Mouse (Mus musculus): Measurements from ENCODE around the gene Cdh13. TPM values are rescaled to one million over a fixed set of nuclear protein-coding genes. Genes with fewer than 3 reads are reported as not detected.

Gene Cdh13
- polyA plus RNA-seq, 1 experiment from 2014 or later = 62.2 TPM

DNA sequence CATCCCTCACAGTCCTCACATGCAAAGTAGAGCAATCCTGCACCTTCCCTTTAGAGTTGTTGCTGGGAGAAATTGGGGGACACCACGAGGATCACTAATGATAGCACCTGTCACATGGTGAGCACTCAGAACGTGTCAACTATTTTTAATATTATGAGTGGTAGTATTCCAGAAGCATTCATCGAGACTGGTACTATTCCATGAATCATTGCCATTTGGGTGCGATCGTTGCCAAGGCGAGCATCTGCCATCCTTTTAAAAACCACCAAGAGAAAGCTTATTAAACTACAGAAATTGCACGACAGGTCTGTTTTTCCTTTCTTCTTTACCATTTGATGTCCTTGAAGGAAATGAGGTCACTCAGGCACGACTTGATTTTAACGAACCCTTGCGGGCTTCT lies 328.0 kb downstream of the Cdh13 start:
- no peak for TF ChIP-seq CTCF (IDR thresholded peaks at IDR 0.05)
- POLR2A ChIA-PET = interaction anchor here (0.6 kb wide), 1 partner anchor 21 kb away, joined by 5 read pairs; no protein-coding TSS in a partner anchor
- ATAC-seq (no peak), DNase-seq (ENCODE audit: low read depth, low spot score) (no peak)
- H3K27me3 ChIP-seq = no peaks in the 10 kb centered on the region
- in situ Hi-C loops (cut with MboI; ENCODE audit: low pct_unique_long_range_greater_than_20kb) = no loop called here
- CTCF ChIA-PET = no interaction called here

DNA sequence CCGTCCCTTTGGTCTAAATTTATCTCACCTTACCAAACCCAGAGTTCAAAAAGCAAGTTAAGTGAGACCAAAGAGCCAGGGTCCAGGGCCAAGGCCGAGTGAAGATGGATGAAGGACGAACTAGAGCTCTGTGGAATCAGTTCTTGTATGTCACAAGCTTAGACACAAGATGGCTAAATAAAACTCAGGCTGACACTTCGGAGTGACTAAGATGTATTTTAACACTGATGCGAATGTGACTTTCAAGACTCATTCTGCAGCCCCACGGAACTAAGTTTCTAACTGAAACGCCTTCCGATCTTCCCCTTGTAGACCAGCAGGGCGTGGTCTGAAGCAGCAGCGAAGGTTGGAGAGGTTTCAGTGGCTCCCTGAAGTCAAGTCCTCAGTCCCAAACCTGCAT lies 334.7 kb downstream of the Cdh13 start:
- DNase-seq (ENCODE audit: low read depth, low spot score) (no peak), ATAC-seq (no peak)
- in situ Hi-C loops (cut with MboI; ENCODE audit: low pct_unique_long_range_greater_than_20kb) = no loop called here
- CTCF ChIA-PET = interaction anchor here (1.3 to 1.4 kb wide), 2 partner anchors 12 to 20 kb away, joined by 3 to 5 read pairs; no protein-coding TSS in a partner anchor
- no peaks in the 10 kb centered on the region for H3K27me3 ChIP-seq
- POLR2A ChIA-PET = no interaction called here
- TF ChIP-seq CTCF (IDR thresholded peaks at IDR 0.05) = no peak

DNA sequence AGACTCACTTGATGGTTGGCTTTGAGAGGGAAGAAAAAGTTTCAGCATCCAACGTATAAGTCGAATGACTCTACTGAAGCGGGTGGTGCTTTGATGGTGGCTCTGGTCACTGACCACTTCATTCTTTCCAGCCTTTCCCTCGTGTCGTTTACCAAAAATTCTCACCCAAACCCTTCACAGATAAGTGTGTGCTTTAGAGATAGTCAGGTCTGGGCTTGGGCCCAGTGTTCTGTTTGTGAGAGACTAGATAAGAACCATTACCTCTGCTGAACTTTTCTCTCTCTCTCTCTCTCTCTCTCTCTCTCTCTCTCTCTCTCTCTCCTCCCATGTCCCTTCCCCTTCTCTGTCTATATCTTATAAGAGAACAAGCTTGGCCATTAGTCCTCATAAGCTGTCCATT lies 342.9 kb downstream of the Cdh13 start:
- in situ Hi-C loops (cut with MboI; ENCODE audit: low pct_unique_long_range_greater_than_20kb) = no loop called here
- ChIA-PET CTCF (no interaction called here), POLR2A (interaction anchor here (0.9 kb wide), 1 partner anchor 684 kb away, joined by 3 read pairs; no protein-coding TSS in a partner anchor)
- TF ChIP-seq CTCF (IDR thresholded peaks at IDR 0.05) = no peak
- DNase-seq (ENCODE audit: low read depth, low spot score) (no peak), ATAC-seq (no peak)
- no peaks in the 10 kb centered on the region for H3K27me3 ChIP-seq

DNA sequence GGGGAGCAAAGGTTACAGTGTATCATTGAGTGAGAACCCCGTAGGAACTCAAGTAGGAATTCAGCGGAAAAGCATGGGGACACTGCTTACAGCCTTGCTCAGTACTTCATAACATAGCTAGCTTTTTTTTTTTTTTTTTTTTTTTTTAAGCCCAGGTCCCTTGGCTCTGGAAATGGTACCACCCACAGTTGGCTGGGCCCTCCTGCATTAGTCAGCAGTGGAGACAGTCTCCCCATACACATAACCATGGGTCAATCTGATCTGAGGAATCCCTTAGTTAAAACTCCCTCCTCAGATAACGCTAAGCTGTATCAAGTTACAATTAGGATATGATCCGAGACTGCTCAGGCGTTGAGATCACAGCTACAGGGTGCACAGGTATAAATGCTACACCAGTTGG lies 344.2 kb downstream of the Cdh13 start:
- H3K27me3 ChIP-seq = no peaks in the 10 kb centered on the region
- CTCF ChIA-PET = no interaction called here
- no peak for TF ChIP-seq CTCF (IDR thresholded peaks at IDR 0.05)
- POLR2A ChIA-PET = interaction anchor here (0.6 to 0.7 kb wide), 3 partner anchors 30 to 136 kb away, joined by 3 to 7 read pairs (median 5); no protein-coding TSS in a partner anchor
- ATAC-seq = no peak
- no peak for DNase-seq (ENCODE audit: low read depth, low spot score)
- in situ Hi-C loops (cut with MboI; ENCODE audit: low pct_unique_long_range_greater_than_20kb) = no loop called here

DNA sequence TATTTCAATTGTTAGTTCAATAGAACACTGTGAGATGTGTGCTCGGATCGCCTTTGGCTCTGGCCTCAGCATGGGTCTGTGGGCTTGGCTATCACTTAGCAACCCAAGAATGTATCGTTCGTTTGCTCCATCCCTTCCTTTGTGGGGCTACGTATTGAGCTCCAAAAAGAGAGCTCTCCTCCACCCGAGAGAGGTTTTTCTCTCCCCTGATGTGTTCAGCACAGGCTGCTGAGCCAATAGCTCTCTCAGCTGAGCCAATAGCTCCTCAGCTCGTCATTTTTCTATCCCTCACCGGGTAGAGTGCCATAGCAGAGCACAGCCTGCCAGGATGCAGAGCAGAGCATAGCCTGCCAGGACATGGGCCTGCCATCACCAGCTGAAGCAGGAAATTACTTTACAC lies 345.2 kb downstream of the Cdh13 start:
- no peak for DNase-seq (ENCODE audit: low read depth, low spot score)
- ChIA-PET CTCF (no interaction called here), POLR2A (no interaction called here)
- no peak for TF ChIP-seq CTCF (IDR thresholded peaks at IDR 0.05)
- ATAC-seq = no peak
- H3K27me3 ChIP-seq = no peaks in the 10 kb centered on the region
- in situ Hi-C loops (cut with MboI; ENCODE audit: low pct_unique_long_range_greater_than_20kb) = no loop called here

DNA sequence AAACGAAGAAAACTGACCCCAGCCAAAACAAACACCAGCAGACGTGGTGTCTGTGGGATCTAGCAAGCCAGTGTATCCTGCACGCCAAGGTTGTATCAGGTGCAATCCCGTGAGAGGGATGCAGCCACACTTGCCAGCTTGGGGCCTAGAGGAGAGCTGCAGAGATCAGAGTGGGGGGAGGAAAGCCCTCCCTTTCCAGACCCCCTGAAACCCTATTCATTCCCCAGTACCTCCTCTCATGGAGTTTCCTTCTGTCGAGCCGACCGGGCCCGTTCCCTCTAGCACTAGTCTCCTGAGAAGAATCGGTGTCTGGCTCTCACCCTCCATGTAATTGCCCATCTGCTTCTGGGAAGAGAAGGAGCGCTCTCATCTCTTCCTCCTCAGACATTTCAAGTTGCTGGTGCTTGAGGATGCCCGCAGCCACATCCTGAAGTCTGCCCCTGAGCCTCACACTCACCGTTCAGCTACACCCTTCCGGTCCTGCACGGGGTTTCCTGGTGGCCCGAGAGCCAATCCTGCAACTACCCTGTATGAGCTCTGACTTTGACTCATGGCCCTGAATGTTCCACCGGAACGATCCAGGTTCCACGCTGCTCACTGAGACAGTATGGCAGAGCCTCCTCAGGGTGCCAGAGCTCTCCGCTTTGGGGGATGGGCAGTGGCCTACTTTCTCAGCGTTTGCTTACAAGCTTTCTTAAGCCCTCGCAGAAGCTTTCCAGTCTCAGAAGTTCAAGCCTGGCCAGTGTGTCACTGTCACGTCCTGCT lies 351.9 kb downstream of the Cdh13 start:
- no peaks in the 10 kb centered on the region for H3K27me3 ChIP-seq
- in situ Hi-C loops (cut with MboI; ENCODE audit: low pct_unique_long_range_greater_than_20kb) = no loop called here
- POLR2A ChIA-PET = no interaction called here

DNA sequence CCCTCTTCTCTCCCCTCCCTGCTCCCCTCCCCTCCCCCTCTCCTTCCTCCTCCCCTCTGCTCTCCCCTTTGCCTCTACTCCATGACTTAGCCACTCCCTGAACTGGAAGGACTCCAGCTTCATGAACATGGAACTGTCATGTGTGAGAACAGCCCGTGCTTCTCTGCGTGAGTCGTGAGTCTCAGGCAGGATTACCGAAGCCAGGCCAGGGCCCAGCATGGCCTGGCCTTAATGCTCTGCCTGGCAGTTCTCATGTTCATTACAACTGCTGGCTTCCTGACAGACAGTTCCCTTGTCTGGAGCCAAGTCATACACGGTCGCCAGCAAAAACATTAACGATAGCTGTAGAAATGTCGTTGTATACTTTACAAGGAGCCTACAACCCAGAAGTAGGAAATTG lies 356.1 kb downstream of the Cdh13 start:
- no peaks in the 10 kb centered on the region for H3K27me3 ChIP-seq
- DNase-seq (ENCODE audit: low read depth, low spot score) (no peak), ATAC-seq (no peak)
- in situ Hi-C loops (cut with MboI; ENCODE audit: low pct_unique_long_range_greater_than_20kb) = no loop called here
- no peak for TF ChIP-seq CTCF (IDR thresholded peaks at IDR 0.05)
- POLR2A ChIA-PET = no interaction called here
- CTCF ChIA-PET = no interaction called here

More for the DNA sequence above, 351.9 kb downstream of the Cdh13 start:
- no peak for TF ChIP-seq CTCF (IDR thresholded peaks at IDR 0.05)
- CTCF ChIA-PET = no interaction called here
- no peak for DNase-seq (ENCODE audit: low read depth, low spot score)
- no peak for ATAC-seq

DNA sequence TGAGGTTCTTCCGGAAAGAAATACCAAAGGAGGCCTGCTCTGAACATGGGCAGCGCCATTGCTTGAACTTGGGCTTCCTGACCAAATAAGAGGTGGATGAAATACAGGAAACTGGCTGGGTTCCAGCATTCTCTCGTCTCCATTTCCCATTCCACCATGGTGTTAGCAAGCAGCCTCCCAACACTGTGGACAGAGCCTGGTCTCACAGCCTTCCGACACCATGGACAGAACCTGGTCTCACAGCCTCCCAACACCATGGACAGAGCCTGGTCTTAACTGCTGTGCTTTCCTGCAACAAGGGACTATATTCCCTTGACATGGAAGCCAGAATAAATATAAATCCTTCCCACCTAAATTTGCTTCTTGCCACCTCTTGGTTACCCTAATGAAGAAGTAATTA lies 358.3 kb downstream of the Cdh13 start:
- ChIA-PET CTCF (no interaction called here), POLR2A (no interaction called here)
- H3K27me3 ChIP-seq = no peaks in the 10 kb centered on the region
- in situ Hi-C loops (cut with MboI; ENCODE audit: low pct_unique_long_range_greater_than_20kb) = no loop called here
- no peak for TF ChIP-seq CTCF (IDR thresholded peaks at IDR 0.05)
- ATAC-seq (no peak), DNase-seq (ENCODE audit: low read depth, low spot score) (no peak)

DNA sequence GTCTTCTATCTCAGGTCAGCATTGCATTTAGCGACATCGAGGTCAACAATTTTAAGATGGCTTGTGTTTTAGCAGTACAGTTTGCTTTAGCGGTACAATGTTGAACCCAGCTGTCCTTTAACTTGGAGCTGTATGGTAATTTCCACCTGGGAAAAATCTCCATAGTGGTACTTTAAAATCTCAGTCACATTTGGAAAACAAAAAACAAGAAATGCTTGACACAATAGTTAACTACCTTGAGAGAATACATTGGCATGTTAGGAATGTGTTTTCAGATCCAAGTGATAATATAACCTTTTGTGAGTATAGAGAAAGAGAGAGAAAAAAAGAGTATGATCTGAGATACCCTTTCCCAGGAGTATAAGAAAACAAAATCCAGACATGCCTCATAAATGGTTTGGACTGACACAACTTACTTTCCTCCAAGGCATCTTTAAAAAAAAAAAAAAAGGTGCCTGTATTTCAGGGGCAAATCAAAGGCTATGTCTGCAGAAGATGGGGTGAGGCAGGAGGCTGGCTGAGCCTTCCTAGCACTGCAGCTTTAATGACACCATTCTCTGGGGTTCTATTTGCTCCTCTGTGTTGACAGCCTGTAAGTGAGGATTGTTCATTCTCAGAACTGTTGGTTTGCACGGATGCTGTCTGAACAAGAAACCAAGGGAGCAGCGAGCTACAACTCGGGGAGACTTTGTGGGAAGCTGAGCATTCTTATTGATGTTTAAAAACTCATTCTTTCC lies 365.4 kb downstream of the Cdh13 start:
- DNase-seq (ENCODE audit: low read depth, low spot score) (no peak), ATAC-seq (no peak)
- no peak for TF ChIP-seq CTCF (IDR thresholded peaks at IDR 0.05)
- no peaks in the 10 kb centered on the region for H3K27me3 ChIP-seq
- in situ Hi-C loops (cut with MboI; ENCODE audit: low pct_unique_long_range_greater_than_20kb) = no loop called here
- CTCF ChIA-PET = interaction anchor here (0.8 kb wide), 1 partner anchor 14 kb away, joined by 3 read pairs; no protein-coding TSS in a partner anchor
- POLR2A ChIA-PET = interaction anchor here (0.5 kb wide), 1 partner anchor 287 kb away, joined by 3 read pairs; no protein-coding TSS in a partner anchor

DNA sequence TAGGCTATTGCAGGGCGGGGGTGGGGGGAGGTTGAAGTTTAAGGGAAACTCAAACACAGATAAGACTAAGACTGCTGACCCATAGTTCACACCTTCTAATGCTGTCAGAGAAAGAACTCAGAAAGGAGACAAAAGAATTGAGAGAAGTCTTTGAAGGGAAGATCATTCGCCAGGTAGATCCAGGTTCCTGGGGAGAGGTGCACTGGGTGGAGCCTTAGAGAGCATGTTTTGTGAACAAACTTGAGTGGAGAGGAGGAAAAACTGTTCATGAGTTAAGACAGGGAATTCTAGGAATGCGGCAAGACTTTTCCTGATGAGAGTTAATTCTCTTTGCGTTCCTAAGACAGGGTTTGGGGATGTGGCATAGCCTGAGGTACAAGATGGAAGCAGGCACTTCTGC lies 366.4 kb downstream of the Cdh13 start:
- H3K27me3 ChIP-seq = no peaks in the 10 kb centered on the region
- no peak for TF ChIP-seq CTCF (IDR thresholded peaks at IDR 0.05)
- CTCF ChIA-PET = no interaction called here
- DNase-seq (ENCODE audit: low read depth, low spot score) (no peak), ATAC-seq (no peak)
- in situ Hi-C loops (cut with MboI; ENCODE audit: low pct_unique_long_range_greater_than_20kb) = no loop called here
- POLR2A ChIA-PET = no interaction called here
